Mouse (Mus musculus): Measurements from ENCODE around the gene Wap.

GRCm38 (mm10) chr11:6603224-6603623 is 35.2 kb downstream of the Wap start:
- TF ChIP-seq CTCF (IDR thresholded peaks at IDR 0.05; ENCODE audit: low read depth) (no peak), EP300 (IDR thresholded peaks at IDR 0.05; ENCODE audit: low read depth) (no peak)

Measured in heart, postnatal 0 days (tissue).